ENCODE assay signal across 12 mouse cellular contexts in the genomic region with DNA sequence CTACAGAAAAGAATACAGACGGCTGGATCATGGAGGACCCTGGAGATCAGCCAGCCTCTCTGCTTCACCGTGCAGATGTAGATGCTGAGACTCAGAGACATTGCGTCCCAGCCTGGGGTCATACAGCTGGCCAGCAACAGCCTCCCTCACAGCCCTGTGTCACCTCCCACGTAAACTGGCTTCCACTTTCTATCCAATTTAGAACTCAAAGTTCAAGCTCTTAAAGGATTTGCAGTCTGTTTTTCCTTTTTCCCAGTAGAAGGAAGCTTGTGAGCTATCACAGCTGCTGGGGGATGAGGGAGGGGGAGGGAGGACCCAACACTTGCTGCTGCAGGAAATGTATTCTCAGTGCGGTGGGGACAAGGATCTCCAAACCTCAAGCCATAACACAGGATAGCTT. TPM values are rescaled to one million over a fixed set of nuclear protein-coding genes. Genes with fewer than 3 reads are reported as not detected.
DNase-seq lines count a peak whose midpoint lies in the region; ATAC-seq and TF ChIP-seq lines count a peak whose summit lies in the region.
"Had no signal": no experiment of that assay in that cellular context is flagged by ENCODE, and none has a peak within 500 bp of the region (broad histone marks: within the 10 kb centered on the region; RNA-seq: fewer than 3 reads in every experiment).

No protein-coding gene starts in this region.

- H3K27me3 ChIP-seq in lung, embryonic 14.5 days (ENCODE audit: insufficient read depth, low read length), result no peaks in the 10 kb centered on the region
- H3K27me3 ChIP-seq in midbrain, embryonic 13.5 days, result no peaks in the 10 kb centered on the region
- H3K27me3 ChIP-seq: embryonic facial prominence, embryonic 15.5 days had no signal

- no peaks in the 10 kb centered on the region for H3K9me3 ChIP-seq in lung, embryonic 14.5 days (ENCODE audit: low read depth, low read length)
- no peaks in the 10 kb centered on the region for H3K9me3 ChIP-seq in midbrain, embryonic 13.5 days
- H3K9me3 ChIP-seq: embryonic facial prominence, embryonic 15.5 days; G1E; hindbrain, embryonic 10.5 days had no signal

- no peak overlapping the region for H3K4me3 ChIP-seq in lung, embryonic 14.5 days (ENCODE audit: low read depth, low read length)
- H3K4me3 ChIP-seq in midbrain, embryonic 13.5 days (replicated peaks), result no peak overlapping the region
- H3K4me3 ChIP-seq: embryonic facial prominence, embryonic 15.5 days; hindbrain, embryonic 10.5 days; myocyte had no signal

- TF ChIP-seq CTCF in lung, embryonic 14.5 days (IDR thresholded peaks at IDR 0.05; ENCODE audit: low read depth), result no peak

- no peaks in the 10 kb centered on the region for H3K4me1 ChIP-seq in lung, embryonic 14.5 days (ENCODE audit: insufficient read depth)
- no peaks in the 10 kb centered on the region for H3K4me1 ChIP-seq in midbrain, embryonic 13.5 days (replicated peaks)
- H3K4me1 ChIP-seq: embryonic facial prominence, embryonic 15.5 days; hindbrain, embryonic 10.5 days had no signal

- H3K36me3 ChIP-seq in lung, embryonic 14.5 days (ENCODE audit: insufficient read depth), result no peaks in the 10 kb centered on the region
- no peaks in the 10 kb centered on the region for H3K36me3 ChIP-seq in midbrain, embryonic 13.5 days
- H3K36me3 ChIP-seq: embryonic facial prominence, embryonic 15.5 days; G1E; hindbrain, embryonic 10.5 days had no signal

- peak; percentile 95 for ATAC-seq in lung, embryonic 14.5 days (ENCODE audit: insufficient read depth)
- ATAC-seq in midbrain, embryonic 13.5 days, result no peak

- no peak overlapping the region for H3K4me2 ChIP-seq in lung, embryonic 14.5 days
- H3K4me2 ChIP-seq in midbrain, embryonic 13.5 days (replicated peaks), result no peak overlapping the region
- H3K4me2 ChIP-seq: embryonic facial prominence, embryonic 15.5 days had no signal

- 37% methylated on average over 5 of the region's 5 CpGs for WGBS in lung, embryonic 14.5 days
- WGBS in midbrain, embryonic 13.5 days, result 81% methylated on average over 5 of the region's 5 CpGs

- H3K9ac ChIP-seq in lung, embryonic 14.5 days, result no peak overlapping the region
- H3K9ac ChIP-seq in midbrain, embryonic 13.5 days (replicated peaks), result no peak overlapping the region
- H3K9ac ChIP-seq: embryonic facial prominence, embryonic 15.5 days had no signal

- peak; percentile 49 for DNase-seq in ovary, adult 18-20 months (ENCODE audit: low spot score)
- DNase-seq in ovary, postnatal 10 days (ENCODE audit: low spot score), result no peak
- DNase-seq in heart, postnatal 4 days, result peak; percentile 68
- DNase-seq in lung, embryonic 14.5 days, result peak; percentile 81
- peak; percentile 64 for DNase-seq in testis, postnatal 14 days (ENCODE audit: low spot score)
- DNase-seq in cerebellum, adult 8-10 months, result no peak

- no peak overlapping the region for H3K27ac ChIP-seq in lung, embryonic 14.5 days (ENCODE audit: low read depth)
- no peak overlapping the region for H3K27ac ChIP-seq in midbrain, embryonic 13.5 days
- H3K27ac ChIP-seq: embryonic facial prominence, embryonic 15.5 days; hindbrain, embryonic 10.5 days had no signal

RNA-seq across cellular contexts. Expression of gene Saxo1, which starts 59.4 kb away (rescaled TPM):
- total RNA-seq in heart, postnatal 4 days (2021), result not detected
- polyA plus RNA-seq in lung, embryonic 14.5 days (2014; fragmentation: Nextera tagmentation; extraction: Ambion mirVana), result not detected in 2 replicates
- not detected in 2 replicates for polyA plus RNA-seq in midbrain, embryonic 13.5 days (2015; fragmentation: Nextera tagmentation; extraction: Ambion mirVana)
- total RNA-seq: G1E had no signal
- polyA plus RNA-seq: embryonic facial prominence, embryonic 15.5 days; G1E; hindbrain, embryonic 10.5 days; myocyte; spleen, adult 2 months had no signal

Comparison
In these comparisons a context has a peak if more than half of its experiments do, and no peak if none do; other contexts are left out.
1. DNase-seq: peak in ovary, adult 18-20 months (single experiment), heart, postnatal 4 days (single experiment), lung, embryonic 14.5 days (single experiment) and testis, postnatal 14 days (single experiment); none in ovary, postnatal 10 days (single experiment) and cerebellum, adult 8-10 months (single experiment).